Mouse (Mus musculus): ENCODE data around the gene Ncmap.
A peak's percentile ranks its signal among the peaks of the same experiment; 100 is the strongest.
"Not testable (repeated sequence)": the region's sequence is repeated elsewhere in the genome, so short reads cannot be mapped to it uniquely, and the experiment has no call there.

Gene Ncmap

DNA sequence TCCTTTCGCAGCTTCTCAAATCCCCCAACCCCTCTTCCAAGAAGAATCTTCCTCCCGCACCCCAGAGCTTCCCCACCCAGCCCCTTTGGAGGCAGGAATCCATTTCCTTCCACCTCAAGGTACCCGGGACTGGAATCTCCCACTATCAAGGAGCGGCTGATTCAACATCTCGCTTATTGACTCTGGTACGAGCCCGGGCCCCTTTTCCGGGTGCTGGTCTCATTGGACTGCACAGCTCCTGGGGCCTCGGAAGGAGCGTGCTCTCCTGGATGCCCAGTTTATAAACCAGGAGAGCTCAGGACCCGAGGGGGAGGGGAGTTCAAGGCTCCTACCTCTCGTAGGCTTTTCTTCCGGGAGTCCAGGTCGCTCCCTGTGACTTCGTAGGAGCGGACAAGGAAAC, 476 bp downstream of the Ncmap start:
- no peak for DNase-seq

DNA sequence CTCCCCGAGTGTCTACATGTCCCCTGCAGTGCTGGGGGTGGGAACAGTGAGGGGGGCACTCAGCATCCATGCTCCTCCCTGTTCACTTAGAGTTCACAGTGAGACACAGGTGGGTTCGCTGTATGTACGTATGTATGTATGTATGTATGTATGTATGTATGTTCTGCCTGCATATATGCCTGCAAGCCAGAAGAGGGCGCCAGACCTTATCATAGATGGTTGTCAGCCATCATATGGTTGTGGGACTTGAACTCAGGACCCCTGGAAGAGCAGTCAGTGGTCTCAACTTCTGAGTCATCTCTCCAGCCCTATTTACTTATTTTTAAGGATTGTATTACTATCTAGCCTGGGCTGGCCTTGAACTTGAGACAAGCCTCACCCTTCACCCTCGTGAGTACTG, 1.7 kb downstream of the Ncmap start:
- no peak for DNase-seq

DNA sequence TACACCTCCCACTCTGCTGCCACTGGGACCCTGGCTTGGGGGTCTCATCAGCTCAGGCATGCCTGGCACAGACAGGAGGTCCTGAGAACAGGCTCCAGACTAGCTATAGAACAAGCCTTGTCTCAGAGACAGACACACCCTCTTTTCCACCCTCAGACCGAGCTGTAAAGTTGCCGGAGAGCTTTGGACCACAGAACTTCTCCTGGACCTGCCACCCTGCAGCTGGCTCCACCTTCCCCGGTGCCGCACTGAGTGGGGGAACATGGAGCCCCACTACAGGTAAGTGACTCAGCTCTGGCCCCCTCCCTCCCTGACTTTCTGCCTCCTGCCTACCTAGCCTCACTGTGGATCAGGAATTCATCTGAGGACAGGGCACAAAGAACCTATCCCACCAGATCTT, 2.7 kb downstream of the Ncmap start:
- no peak for DNase-seq

DNA sequence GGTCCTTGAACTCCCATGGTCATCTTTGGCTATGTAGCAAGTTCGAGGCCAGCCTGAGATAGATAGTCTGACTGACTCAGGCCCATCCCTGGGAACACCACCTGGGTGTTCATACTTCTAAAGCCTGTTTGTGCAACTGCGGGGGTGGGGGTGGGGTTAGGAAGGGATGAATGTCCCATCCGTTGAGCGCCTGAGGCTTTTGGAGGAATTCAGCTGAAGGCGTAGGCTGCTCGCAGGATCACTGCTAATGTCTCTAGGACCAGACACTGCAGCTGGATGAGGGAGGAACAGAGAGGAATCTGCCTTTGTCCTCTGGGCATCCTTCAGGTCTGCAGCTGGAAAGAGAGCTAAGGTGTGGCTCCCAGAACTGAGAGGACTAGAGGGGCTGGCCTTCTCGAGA, 3.4 kb downstream of the Ncmap start:
- DNase-seq, result no peak

DNA sequence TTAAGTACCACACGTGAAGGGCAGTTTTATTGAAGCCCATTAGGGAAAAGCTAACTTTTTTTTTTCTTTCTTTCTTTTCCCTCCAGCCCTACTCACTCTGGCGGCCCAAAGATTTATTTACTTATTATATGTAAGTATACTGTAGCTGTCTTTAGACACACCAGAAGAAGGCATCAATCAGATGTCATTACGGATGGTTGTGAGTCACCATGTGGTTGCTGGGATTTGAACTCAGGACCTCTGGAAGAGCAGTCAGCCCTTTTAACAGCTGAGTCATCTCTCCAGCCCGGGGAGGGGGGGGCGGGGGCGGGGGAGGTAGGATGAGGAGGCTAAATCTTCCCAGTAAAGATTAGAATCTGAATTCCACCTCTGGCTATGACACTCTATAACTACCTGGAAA, 4.6 kb downstream of the Ncmap start:
- DNase-seq, result no peak

DNA sequence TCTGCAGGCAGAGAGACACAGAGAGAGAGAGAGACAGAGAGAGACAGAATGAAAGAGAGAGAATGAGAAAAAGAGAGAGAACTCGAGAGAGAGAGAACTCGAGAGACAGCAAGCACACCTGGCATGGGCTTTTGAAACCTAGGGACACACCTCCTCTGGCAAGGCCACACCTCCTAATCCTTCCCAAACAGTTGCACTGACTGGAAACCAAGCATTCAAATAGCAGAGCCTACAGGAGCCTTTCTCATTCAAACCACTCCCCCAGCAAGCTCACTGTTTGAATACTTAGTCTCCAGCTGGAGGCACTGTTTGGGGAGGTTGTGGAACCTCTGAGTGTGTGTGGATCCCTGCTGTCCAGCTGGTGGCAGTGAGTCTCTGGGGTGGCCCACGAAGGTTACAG, 5.2 kb downstream of the Ncmap start:
- DNase-seq, result no peak

DNA sequence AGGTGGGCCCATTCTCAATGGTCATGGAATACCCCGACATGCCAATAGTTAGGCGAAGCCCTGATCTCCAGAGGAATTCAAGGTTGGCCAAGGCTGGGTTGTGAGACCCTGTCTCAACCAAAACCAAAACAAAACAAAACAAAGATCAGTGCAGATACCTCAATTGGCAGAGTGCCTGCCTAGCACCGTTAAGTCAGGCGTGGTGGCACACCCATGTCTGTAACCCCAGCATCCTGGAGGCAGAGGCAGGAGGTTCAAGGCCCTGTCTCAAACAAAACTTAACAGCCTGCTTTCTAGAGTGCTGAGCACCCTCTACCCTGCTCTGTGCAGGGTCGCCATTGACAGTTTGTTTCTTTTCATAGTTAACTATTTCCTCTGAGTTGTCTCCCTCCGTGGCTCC, 7.0 kb downstream of the Ncmap start:
- no peak for DNase-seq

DNA sequence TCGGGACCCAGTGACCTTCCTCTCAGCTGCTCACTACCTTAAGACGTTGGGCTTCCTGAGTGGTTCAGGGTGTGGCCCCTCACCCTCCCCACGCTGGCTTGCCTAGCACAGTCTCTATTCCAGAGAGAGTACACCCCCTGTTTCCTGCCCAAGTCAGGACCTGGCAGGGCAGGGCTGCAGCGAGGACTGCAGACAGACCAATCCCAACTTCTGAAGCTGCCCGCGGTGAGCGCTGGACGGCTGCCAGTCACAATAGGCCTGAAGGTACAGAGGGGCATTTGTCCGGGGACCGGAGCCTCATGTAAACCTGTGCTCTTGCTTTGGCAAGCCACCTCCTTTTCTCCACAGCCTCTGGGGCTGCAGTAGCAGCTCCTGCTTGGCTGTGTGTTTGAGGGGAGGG, 12.4 kb downstream of the Ncmap start:
- no peak for DNase-seq

DNA sequence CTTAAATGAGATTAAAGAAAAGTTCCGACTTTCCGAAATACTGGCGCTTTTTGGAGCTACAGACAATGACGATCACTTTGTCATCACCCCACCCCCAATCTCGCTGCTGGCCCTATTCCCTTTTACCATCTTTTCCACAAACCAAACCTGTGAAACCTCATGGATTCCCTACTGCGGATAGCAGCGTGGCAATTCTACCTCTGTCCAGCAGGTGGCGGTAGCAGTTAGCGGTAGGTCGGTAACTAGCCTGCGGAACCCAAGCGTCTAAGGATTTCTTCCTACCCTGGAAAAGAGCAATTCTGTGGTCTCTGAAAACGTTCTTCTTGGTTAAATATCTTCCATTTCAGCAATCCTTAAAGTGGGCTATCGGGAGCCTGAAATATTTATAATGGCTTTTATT, 15.7 kb downstream of the Ncmap start:
- DNase-seq, result peak; percentile 75 to 78

DNA sequence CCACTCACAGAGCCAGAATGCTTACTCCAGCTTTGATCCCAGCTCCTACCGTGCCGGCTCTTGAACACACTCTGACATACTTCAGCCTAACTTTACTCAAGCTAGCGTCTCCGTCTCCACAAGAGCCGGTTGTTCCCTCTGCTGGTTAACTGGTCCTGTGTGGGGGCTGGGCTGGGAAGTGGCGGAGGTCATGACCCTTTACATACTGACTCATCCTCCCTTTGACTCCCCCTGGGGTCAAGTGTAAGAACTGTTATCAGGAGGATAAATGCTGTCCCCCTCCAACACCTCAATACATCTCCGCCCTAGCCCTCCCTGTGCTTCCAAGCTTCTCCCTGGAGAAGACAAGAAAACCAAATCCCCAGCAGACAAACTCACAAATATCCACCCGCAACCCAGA, 16.7 kb downstream of the Ncmap start:
- DNase-seq, result no peak

DNA sequence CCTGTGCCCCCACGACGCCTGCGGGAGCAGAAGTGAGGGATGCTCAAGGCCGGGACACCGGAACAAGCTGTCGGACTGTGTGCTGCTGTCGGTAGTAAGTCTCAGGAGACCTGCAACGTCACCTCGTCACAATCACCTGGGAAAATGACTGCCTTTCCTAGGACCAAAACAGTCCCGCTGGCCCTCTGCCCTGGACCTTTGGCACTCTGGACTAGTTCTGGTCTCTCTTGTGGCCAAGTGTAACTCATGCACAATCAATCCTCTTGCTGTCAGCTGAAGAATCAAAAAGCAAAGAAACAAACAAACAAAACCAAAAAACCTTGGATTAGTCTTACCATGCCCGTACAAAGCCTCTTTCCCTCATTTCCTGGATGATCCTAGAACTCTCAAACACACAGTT, 20.8 kb downstream of the Ncmap start:
- no peak for DNase-seq

DNA sequence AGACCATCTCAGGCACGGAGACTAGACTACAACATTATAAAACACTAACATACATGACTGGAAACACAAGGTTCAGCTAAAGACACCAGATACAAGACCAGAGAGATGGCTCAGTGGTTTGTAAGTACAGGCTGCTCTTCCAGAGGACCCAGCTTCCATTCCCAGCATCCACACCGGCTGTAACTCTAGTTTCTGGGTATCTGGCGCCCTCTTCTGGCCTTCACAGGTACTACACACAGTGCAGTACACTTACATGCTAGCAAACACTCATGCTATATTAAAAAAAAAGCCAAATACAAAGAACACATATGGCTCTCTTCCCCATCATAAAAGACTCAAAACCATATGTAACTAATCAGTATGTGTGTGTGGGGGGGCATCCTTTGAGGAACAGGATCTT, 22.6 kb downstream of the Ncmap start:
- peak; percentile 24 to 34 for DNase-seq

DNA sequence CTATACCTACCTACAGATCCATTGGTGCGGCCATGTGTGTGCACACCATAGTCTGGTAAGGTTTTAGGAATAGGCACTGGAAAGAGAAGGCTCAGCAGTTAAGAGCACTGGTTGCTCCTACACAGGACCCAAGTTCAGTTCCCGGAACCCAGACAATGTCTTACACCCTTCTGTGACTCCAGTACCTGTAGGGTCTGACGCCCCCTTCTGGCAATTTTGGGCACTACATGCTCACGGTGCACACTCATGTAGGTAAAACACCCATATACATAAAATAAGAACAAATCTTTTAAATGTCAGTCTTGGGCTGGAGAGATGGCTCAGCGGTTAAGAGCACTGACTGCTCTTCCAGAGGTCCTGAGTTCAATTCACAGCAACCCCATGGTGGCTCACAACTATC, 24.7 kb downstream of the Ncmap start:
- no peak for DNase-seq

DNA sequence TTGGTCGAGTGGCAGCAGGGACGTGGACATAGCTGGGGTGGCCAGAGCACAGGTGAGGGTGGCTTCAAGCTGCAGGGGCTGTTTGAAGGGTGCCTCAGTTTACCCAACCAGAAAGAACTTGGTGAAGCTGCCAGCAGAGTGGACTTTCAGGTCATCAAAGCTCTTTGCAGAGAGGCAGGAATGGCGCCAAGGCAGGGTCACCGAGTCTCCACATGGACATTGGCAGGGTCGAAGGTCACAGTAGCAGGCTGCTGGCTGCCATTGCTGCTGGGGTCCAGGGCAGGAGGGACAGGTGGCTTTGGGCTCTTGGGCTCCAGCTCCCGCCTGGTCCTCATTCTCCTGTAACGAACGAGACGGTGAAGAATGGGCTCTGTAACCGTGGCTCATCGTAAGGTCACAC, 27.7 kb downstream of the Ncmap start:
- no peak for DNase-seq

DNA sequence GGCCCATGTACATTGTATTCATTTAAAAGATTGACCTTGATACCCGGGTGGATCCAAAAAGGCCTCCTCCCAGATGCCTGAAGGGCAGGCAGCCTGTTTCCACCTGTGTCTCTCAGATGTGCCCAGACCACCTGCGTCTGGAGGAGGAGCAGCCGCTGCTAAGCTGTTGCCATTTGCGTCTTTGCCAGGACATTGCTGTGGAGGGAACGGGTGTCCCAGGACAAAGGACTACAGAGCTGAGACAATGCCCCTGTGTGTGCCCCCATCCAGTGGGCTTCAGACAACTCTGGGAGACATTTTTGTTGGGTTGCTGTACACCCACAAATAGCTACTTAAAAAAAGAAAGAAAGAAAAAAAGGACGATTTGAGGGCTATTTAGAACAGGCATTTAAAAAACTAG, 35.2 kb downstream of the Ncmap start:
- DNase-seq, result no peak

DNA sequence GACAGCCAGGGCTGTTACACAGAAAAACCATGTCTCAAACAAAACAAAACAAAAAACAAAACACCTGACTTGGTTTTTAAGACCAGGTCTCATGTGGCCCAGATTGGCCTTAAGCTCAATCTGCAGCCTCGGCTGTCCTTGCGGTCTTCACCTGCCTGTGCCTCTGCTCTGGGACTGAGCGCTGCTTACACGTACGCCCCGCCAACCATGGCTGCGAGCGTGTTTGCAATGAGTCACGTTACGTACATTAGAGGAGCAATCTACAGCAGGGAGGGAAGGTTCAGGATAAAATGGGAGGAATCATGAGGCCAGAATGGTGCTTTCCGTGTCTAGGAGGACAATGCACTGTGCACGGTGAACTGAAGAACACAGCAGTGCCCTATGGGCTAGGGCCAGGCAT, 36.3 kb downstream of the Ncmap start:
- no peak for DNase-seq

DNA sequence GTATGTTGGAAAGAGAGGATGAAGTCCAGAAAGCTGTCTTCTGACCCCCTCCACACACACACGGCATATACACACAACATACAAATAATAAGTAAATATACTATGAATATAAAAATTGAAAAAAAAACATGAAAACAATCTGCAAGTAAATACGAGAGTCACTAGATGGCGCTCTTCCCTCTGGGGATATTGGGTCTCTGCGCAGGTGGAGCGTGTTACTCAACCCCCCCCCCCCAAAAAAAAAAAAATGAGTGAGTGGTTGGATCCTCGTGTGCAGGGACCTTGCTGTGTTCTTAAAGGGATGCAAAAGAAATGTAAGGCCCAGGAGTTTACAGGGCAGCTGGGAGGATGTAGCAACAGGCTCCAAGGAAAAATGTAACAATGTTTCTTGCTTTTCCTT, 39.3 kb downstream of the Ncmap start:
- peak; percentile 60 to 62 for DNase-seq

DNA sequence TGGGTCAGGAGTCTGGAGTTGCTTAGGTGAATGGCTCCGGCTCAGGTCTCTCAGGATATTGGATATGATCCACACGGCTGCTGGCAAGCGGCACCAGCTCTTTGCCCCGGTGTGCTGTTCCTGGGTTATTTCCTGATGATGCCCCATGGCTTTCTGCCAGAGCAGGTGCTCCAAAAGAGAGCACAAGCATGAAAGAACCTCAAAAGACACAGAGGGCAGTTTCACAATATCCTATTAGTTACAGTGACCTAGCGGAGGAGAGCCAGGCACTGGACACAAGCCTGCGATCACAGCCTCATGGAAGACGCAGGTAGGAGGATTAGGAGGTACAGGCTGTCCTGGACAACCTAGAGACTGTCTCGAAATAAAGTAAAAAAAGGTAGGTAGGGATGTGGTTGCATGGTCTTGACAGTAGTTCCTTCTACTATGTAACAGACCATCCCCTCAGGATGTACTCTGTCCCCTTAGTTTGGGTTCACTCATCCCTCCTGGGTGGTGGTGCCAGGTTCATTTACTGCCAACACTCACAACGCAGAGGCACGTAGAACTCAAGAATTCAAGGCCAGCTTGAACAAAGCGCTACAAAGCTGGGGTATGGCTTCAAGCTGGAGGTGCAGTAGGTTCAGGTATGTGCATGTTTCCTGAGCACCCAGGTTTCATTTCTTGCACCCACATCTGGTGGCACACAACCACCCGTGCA, 40.7 kb downstream of the Ncmap start:
- DNase-seq, result no peak

DNA sequence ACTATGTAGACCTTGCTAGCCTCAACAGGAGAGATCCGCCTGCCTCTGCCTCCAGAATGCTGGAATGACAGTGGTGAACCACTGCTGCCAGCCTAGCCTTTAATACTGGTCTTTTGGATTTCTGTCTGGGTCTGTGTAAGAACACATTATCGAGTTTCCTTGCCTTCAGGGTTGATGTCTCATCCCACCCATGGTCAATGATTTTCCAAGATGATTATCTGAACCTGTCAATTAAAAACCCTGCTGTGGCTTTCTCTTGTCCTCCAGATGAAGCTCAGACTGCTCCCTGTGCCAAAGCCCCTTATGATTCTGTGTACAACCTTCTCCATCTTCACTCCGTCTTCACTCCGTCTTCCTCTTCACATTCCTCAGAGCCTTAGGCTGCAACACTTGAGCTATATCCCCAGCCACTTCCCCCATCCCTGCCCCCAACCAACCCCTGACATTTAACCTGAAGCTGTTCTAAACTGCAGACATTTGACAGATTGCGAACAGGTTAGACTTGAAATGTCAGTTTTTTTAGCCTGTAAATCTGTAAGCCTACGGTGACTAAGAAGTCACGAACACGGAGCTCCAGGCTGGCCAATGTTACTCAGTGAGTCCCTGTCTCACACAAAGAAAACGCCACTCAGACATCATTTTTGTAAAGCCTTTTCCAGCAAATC, 42.0 kb downstream of the Ncmap start:
- DNase-seq, result no peak

DNA sequence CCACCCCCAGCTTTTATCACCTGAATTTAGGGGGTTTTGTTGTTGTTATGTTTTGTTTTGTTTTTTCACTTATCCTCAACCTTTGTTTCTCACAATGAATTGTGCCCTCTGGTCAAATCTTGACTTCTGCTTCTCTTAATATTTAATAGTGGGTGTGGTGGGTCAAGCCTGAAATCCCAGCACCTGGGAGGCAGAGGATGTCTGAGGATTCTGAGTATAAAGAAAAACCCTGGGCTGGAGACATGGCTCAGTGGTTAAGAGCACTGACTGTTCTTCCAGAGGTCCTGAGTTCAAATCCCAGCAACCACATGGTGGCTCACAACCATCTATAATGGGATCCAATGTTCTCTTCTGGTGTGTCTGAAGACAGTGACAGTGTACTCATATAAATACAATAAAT, 43.3 kb downstream of the Ncmap start:
- not testable (repeated sequence) for DNase-seq

DNA sequence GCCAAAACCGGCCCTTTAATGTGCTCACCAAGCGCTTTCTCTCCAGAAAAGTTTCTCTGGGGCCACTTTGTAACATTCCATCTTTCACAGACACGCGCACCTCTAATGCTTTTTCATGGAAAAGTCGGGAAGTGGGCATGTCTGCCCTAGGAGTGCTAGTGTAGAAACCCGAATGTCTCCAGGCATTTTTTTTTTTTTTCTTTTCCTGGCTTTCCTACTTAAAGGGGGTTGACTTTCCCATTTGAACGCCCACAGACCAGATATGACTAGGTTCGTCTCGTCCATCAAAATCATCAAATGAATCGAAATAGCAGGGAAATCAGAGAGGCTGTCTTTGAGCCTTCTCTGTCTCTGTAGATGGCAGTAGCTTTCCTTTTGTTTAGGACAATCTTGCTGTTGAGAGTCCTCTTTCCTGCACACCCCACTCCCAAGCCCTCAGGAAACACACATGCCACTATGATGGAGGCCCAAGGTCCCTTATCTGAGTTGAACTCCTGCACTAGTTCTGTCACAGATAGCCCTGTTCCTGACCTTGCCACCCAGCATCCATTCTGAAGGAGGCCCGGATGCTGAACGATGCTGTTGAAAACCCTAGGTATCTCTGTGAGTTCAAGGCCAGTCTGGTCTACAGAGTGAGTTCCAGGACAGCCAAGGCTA, 44.1 kb downstream of the Ncmap start:
- DNase-seq, result peak; percentile 27 to 33

DNA sequence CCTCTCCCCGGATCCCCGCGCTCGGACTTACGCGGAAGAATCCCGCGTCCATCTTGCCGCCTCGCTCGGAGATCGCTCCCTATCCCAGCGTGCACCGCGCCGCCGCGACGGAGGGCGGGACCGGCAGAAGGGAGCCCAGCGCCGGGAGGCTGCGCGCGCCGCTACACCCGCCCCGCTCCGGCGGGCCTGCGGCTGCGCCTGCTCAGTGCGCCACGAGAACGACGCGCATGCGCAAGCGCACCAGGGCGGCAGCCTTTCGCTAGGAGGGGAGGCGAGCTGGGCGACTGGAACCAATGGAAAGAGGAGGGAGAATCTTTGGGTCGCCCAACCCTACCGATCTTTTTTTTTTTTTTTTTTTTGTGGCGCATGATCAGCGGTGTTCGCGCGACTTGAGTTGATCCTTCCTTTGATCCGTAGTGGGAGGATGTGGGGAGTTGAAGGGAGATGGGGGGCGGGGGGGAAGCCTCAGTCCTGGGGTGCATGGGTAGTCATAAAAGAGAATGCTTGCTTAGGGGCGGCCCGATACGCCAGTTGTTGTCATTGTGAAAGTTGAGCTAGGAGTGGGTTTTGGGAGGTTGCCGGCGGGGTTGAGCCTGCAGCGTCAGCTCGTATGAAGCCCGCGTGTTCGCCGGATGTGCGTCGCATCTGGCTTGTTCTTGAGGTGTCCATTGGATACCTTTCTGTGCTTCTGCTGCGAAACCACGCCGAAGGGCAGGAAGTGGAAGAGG, 44.8 kb downstream of the Ncmap start, which contains the start of gene Srrm1:
TSS of gene Srrm1 (minus strand) at position 256 of the 728 bp plus-strand sequence.
- peak; percentile 98 to 99 for DNase-seq

DNA sequence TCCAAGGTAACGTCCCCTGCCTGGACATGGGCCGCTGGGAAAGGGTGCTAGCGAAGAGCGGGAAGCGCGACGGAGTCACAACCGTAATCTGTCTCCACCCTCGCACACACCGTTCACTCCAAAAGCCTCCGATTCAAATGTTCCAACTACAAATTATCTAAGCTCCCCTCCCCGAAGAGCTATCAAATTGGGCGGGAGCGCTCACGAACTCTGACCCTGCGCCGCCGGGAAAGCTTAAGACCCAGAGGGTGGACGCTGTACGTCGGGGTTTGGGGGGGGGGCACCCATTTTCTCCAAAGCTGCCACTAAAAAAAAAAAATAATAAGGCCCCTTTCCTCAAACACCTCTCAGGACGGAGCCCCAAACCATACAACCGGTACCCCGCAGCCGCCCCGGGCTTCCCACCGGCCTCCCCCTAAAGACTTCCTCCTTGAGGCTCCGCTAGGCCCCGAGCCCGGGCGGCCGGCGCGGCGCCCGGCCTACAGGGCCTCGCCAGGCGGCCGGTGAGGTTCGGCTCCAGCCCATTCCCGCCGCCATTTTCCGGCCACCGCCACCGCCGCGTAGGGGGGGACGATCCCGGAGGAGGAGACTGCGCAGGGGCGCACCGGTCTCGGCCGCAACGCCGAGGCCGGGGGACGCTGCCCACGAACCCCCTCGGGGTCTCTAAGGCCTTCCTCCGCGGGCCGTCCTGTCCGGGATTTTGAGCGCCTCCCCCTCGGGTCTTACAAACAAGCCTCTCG, 45.5 kb downstream of the Ncmap start:
- no peak for DNase-seq
